Mouse (Mus musculus): ENCODE results near the gene Gm20388.

GRCm38 (mm10) chr8:124336302-124336701, 4425.7 kb downstream of the Gm20388 start:
- no peak for TF ChIP-seq CTCF (conservative IDR thresholded peaks at IDR 0.05; ENCODE audit: insufficient read depth, insufficient read length, low read depth, low read length)
- no peak for TF ChIP-seq POLR2A (IDR thresholded peaks at IDR 0.05; ENCODE audit: low read depth, low read length)

All from kidney, adult 2 months (tissue).